Mouse (Mus musculus) CH12.LX (cell line): ENCODE data around the gene Bloc1s6.

Experiments used
- CTCF ChIP-seq, 2 experiments: IDR thresholded peaks in 1 of 2; conservative IDR thresholded peaks in 1 of 2; 2 replicates each; pipeline ENCODE4 v1.5.1; 2011 to 2012; ENCODE audit warnings: low read depth in 2 of 2, low read length in 2 of 2, improper control_type of control experiment in 1 of 2, inconsistent platforms in 1 of 2, mild to moderate bottlenecking in 1 of 2, moderate library complexity in 1 of 2
- EP300 ChIP-seq: IDR thresholded peaks from 2 replicates; pipeline ENCODE4 v1.6.1; 2011; ENCODE audit warnings: low read length, improper control_type of control experiment
- HCFC1 ChIP-seq: IDR thresholded peaks from 2 replicates; pipeline ENCODE4 v1.6.1; 2012; ENCODE audit warnings: low read depth, mild to moderate bottlenecking, inconsistent platforms, low read length, improper control_type of control experiment
- JUND ChIP-seq: conservative IDR thresholded peaks from 2 replicates; pipeline ENCODE4 v1.6.1; 2011; ENCODE audit warnings: low read depth, low read length, improper control_type of control experiment
- MXI1 ChIP-seq: IDR thresholded peaks from 2 replicates; pipeline ENCODE4 v1.6.1; 2011; ENCODE audit warnings: mild to moderate bottlenecking, low read depth, low read length, improper control_type of control experiment
- MYC ChIP-seq: IDR thresholded peaks from 2 replicates; pipeline ENCODE4 v1.6.1; 2011; ENCODE audit warnings: low read depth, mild to moderate bottlenecking, improper control_type of control experiment, low read length
- POLR2A ChIP-seq: IDR thresholded peaks from 2 replicates; pipeline ENCODE4 v1.6.1; 2011; ENCODE audit warnings: low read depth, mild to moderate bottlenecking, improper control_type of control experiment, low read length
- POLR2AphosphoS2 ChIP-seq: IDR thresholded peaks from 2 replicates; pipeline ENCODE4 v1.6.1; 2011; ENCODE audit warnings: low read depth, low read length, improper control_type of control experiment
- RCOR1 ChIP-seq: conservative IDR thresholded peaks from 2 replicates; pipeline ENCODE4 v1.6.1; 2012; ENCODE audit warnings: low read depth, mild to moderate bottlenecking, inconsistent platforms, low read length, improper control_type of control experiment
- SIN3A ChIP-seq: IDR thresholded peaks from 2 replicates; pipeline ENCODE4 v1.6.1; 2012; ENCODE audit warnings: low read length, improper control_type of control experiment, inconsistent platforms
- SMC3 ChIP-seq: IDR thresholded peaks from 2 replicates; pipeline ENCODE4 v1.6.1; 2011; ENCODE audit warnings: low read depth, low read length, improper control_type of control experiment
- TCF12 ChIP-seq: IDR thresholded peaks from 2 replicates; pipeline ENCODE4 v1.6.1; 2014; ENCODE audit warnings: low read depth, mild to moderate bottlenecking, inconsistent platforms, low read length, improper control_type of control experiment
- USF1 ChIP-seq: IDR thresholded peaks from 2 replicates; pipeline ENCODE4 v1.6.1; 2014; ENCODE audit warnings: low read depth, mild to moderate bottlenecking, inconsistent platforms, low read length, improper control_type of control experiment
- ZNF384 ChIP-seq: IDR thresholded peaks from 2 replicates; pipeline ENCODE4 v1.6.1; 2012; ENCODE audit warnings: low read depth, low read length, improper control_type of control experiment, inconsistent platforms

DNA sequence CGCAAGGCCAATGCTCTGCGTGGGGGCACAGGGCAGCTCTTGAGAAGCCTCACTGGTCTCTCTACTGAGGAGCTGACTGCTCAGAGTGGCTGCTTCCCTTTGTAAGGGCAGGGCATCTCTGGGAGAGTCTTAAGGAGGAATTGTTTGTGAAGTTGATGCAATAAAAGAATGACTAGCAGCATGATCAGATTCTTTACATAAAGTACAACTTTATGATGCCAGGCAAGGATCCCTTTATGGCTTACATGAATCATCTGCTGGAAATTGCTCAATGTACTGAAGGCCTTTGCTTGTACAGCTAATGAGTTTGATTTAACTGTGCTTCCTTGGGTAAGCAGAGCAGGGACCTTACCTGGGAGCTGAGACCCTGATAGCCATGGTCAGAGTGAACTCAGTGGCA, 45.4 kb downstream of the Bloc1s6 start:
- TF ChIP-seq CTCF (conservative IDR thresholded peaks at IDR 0.05 in 1 of 2, IDR thresholded peaks at IDR 0.05 in 1 of 2; ENCODE audit: low read depth in 2 of 2, low read length in 2 of 2) (no peak), POLR2A (no peak), POLR2AphosphoS2 (no peak), ZNF384 (no peak), USF1 (no peak), JUND (no peak), MYC (no peak), RCOR1 (no peak), MXI1 (no peak), SMC3 (no peak), HCFC1 (no peak), SIN3A (no peak), EP300 (no peak), TCF12 (no peak)
